Mouse (Mus musculus) left cerebral cortex, postnatal 4 days (tissue): Measurements from ENCODE around the gene Tspan31. TPM values are rescaled to one million over a fixed set of nuclear protein-coding genes. Genes with fewer than 3 reads are reported as not detected.
"Not testable (repeated sequence)": the region's sequence is repeated elsewhere in the genome, so short reads cannot be mapped to it uniquely, and the experiment has no call there.

Source experiments
- DNase-seq: peaks from one replicate; pipeline ENCODE4 v3.0.0-alpha.2; 2022
- intact Hi-C: fragments of 180-260 bp; cut with DNase I; formaldehyde crosslinking; loops from one replicate; pipeline ENCODE4 v1.15.1; 2025
- total RNA-seq, 2 experiments: library from RNA; stranded (reverse); gene quantifications; 2 replicates each; pipeline ENCODE4 v1.2.3; 2021

Tspan31 gene
- total RNA-seq, 2 experiments from 2014 or later: 49.9 to 54.4 TPM

GRCm38 (mm10) chr10:127085052-127085451 is 15.0 kb upstream of the Tspan31 start:
- intact Hi-C loops: no loop called here
- DNase-seq: no peak

DNA sequence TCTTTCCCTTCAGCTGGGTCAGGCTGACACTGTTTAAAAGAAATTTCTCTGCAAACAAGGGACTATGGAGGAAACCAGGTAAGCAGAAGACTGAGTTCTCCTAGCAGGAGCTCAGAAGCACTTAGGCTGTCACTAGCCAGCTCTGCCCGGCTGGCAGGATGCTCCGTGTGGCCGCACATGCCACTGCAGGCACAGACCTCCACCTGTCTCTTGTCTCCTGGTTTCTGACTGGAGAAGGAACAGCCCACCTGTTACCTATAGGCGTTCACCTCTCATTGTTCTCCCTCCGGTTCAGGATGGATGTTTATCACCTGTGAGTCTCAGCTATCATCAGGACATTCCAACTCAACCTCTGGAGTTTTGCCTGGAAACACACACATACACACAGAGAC is 13.8 kb upstream of the Tspan31 start:
- intact Hi-C loops: no loop called here
- DNase-seq: no peak

- no peak for DNase-seq
- intact Hi-C loops: no loop called here
Measured at GRCm38 (mm10) chr10:127083292-127083914, 13.3 kb upstream of the Tspan31 start.

- DNase-seq: no peak
- intact Hi-C loops: no loop called here
Measured at GRCm38 (mm10) chr10:127081996-127082620, 12.0 kb upstream of the Tspan31 start.

- intact Hi-C loops: no loop called here
- no peak for DNase-seq
Measured at GRCm38 (mm10) chr10:127080901-127081780, 11.1 kb upstream of the Tspan31 start.

GRCm38 (mm10) chr10:127079665-127080391 is 9.8 kb upstream of the Tspan31 start:
- DNase-seq: peak; percentile 60
- intact Hi-C loops: no loop called here

DNA sequence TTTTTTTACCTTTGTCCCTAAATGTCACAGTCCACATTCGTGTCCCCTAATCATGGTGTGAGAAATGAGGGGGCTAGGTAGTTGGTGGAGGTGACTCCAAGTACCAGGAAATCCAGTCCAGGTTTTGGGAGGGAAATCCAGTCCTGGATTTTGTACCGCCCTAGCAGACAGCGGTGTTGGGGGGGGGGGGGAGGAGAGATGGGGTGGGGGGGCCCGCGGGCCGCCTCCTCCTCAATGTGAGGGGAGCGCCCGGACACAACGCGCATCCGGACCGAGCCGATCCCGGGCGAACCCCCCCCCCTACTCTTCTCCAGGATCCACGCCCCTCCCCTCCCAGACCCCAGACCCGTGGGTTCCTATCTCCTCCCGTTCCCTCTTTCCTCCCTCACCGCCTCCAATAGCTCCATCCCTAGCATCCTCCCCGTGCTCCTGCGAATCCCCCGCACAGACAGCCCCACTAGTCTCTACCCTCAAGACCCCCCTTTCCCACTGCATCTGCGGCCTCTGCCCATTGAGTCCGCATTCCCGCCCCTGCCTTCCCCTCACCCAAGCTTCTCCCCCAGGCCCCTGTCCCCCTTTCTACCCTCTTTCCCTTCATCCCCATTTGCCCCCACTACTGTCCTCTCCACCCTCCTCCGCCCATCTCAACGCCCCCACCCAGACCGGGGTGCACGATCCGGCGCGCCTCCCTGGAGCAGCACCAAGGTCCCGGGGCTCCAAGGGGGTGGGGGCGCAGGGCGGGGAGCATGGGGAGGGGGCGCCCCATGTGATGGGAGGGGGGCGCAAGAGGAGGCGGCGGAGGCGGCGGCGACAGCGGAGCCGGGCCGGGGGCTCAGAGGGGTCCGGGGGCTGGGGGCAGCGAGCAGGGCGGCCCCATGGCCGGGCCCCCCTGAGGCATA is 8.9 kb upstream of the Tspan31 start:
- DNase-seq: peak; percentile 65
- intact Hi-C loops: no loop called here

GRCm38 (mm10) chr10:127078001-127078676 is 8.1 kb upstream of the Tspan31 start:
- intact Hi-C loops: no loop called here
- DNase-seq: no peak

GRCm38 (mm10) chr10:127077515-127077914 is 7.5 kb upstream of the Tspan31 start:
- intact Hi-C loops: no loop called here
- no peak for DNase-seq

DNA sequence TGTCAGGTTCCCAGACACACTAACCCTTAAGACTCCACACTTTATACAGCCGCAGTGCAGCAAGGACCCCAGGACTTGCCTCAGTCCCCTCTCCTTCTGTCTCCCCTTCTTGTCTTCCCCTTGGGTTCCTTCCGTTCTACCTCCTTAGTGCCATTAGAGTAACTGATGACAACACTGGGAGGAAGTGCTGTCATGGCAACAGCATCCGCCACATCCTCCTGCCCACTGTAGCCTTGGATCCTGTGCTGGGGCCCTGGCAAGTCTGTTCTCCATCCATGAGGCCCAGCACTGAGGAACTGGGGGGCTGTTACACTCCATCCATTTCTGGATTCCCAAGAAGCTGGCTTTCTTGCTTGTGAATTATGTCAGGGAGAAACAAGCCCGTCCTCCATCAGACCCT is 6.0 kb upstream of the Tspan31 start:
- intact Hi-C loops: no loop called here
- DNase-seq: no peak

- DNase-seq: no peak
- intact Hi-C loops: no loop called here
Measured at GRCm38 (mm10) chr10:127075651-127076050, 5.6 kb upstream of the Tspan31 start.

DNA sequence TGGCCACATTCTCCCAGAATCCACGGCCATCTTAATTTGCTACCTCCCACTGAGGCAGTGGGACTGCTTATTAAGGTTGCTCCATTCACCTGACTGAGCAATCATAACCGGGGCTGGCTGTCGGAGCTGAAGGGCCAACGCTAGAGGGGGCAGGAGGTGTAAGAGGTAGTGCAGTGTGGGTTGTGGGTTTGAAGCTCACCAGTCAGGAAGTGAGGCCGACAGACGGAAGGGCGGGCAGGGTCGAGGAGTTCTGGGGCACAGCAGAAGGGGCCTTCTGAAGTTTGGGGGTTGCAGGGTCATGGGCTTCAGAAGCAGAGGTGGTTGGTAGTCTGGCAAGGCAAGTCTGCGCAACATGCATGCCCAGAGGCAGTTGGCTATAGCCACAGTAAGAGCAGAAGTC is 5.0 kb upstream of the Tspan31 start, which contains the start of gene Agap2:
Gene Agap2, plus strand, starts transcription at position 205 of the 400 bp plus-strand sequence.
- intact Hi-C loops: no loop called here
- no peak for DNase-seq

- DNase-seq: no peak
- intact Hi-C loops: no loop called here
Measured at GRCm38 (mm10) chr10:127073981-127074380, 3.9 kb upstream of the Tspan31 start.

GRCm38 (mm10) chr10:127072969-127073368 is 2.9 kb upstream of the Tspan31 start:
- intact Hi-C loops, DNase-seq: not testable (repeated sequence)

GRCm38 (mm10) chr10:127072270-127072669 is 2.2 kb upstream of the Tspan31 start:
- intact Hi-C loops, DNase-seq: not testable (repeated sequence)

- intact Hi-C loops: no loop called here
- DNase-seq: no peak
Measured at GRCm38 (mm10) chr10:127071203-127071602, 1.1 kb upstream of the Tspan31 start.

- DNase-seq: peak; percentile 66
- intact Hi-C loops: no loop called here
Measured at GRCm38 (mm10) chr10:127069281-127070189, 529 bp downstream of the Tspan31 start.

GRCm38 (mm10) chr10:127068360-127069038 is 1.6 kb downstream of the Tspan31 start:
- no peak for DNase-seq

More at GRCm38 (mm10) chr10:127068360-127069038, 1.6 kb downstream of the Tspan31 start:
- intact Hi-C loops: no loop called here
